Mouse (Mus musculus) E14TG2a.4 (cell line): ENCODE measurements around the gene Tmed2.
"Not testable (repeated sequence)": the region's sequence is repeated elsewhere in the genome, so short reads cannot be mapped to it uniquely, and the experiment has no call there.

ENCODE experiments used
- H3K27me3 ChIP-seq: 2 replicates; pipeline ENCODE4 v1.6.1; 2014; ENCODE audit warnings: low read length, control low read depth; ENCODE audit not compliant: insufficient read depth
- H3K36me3 ChIP-seq: 2 replicates; pipeline ENCODE4 v1.6.1; 2014; ENCODE audit warnings: low read length, control low read depth; ENCODE audit not compliant: insufficient read depth
- H3K4me1 ChIP-seq: replicated peaks from 2 replicates; pipeline ENCODE4 v1.6.1; 2014; ENCODE audit warnings: low read depth, low read length, control low read depth
- H3K4me3 ChIP-seq: replicated peaks from 2 replicates; pipeline ENCODE4 v1.5.1; 2014; ENCODE audit warnings: mild to moderate bottlenecking, low read length
- H3K9me3 ChIP-seq: 2 replicates; pipeline ENCODE4 v1.6.1; 2014; ENCODE audit warnings: low read length, control low read depth
- CTCF ChIP-seq: conservative IDR thresholded peaks from 2 replicates; pipeline ENCODE4 v1.5.1; 2014; ENCODE audit warnings: low read length
- NANOG ChIP-seq: IDR thresholded peaks from 2 replicates; pipeline ENCODE4 v1.6.1; 2014; ENCODE audit warnings: borderline replicate concordance, low read length, mixed read lengths
- POU5F1 ChIP-seq: IDR thresholded peaks from 2 replicates; pipeline ENCODE4 v1.6.1; 2014; ENCODE audit warnings: low read length, borderline replicate concordance

The Tmed2 gene

DNA sequence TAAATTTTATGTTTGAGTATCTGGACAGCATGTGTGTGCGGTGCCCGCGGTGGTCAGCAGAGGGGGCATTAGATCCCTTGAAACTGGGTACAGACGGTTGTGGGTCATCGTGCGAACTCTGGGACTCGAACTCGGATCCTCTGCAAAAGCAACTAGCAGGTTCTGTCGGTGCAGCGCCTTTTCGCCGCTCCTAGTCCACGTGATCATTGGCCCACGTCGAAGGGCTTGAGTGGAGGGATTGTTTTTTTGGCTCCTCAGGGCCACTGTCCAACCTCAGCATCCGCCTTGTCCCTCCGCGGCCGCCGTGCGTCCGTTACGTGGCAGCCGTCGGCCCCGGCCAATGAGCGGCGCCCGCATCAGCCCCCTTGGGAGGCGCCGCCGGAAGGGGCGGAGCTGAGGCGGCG is at the start of gene Tmed2:
Gene Tmed2, plus strand, starts transcription at position 313 of the 404 bp plus-strand sequence.
- H3K9me3 ChIP-seq: no peaks in the 10 kb centered on the region
- H3K4me3 ChIP-seq: peak within 1 kb of the TSS; percentile 98
- TF ChIP-seq POU5F1 (no peak), CTCF (no peak), NANOG (no peak)
- H3K4me1 ChIP-seq: peaks cover 67% of the 10 kb centered on the region
- peaks cover 33% of the 10 kb centered on the region for H3K36me3 ChIP-seq
- no peaks in the 10 kb centered on the region for H3K27me3 ChIP-seq

GRCm38 (mm10) chr5:124491732-124492131 is 48.8 kb upstream of the Tmed2 start:
- no peaks in the 10 kb centered on the region for H3K9me3 ChIP-seq
- no peaks in the 10 kb centered on the region for H3K27me3 ChIP-seq
- TF ChIP-seq CTCF (no peak), NANOG (no peak), POU5F1 (no peak)
- peaks cover 39% of the 10 kb centered on the region for H3K4me1 ChIP-seq
- no peak overlapping the region for H3K4me3 ChIP-seq
- H3K36me3 ChIP-seq: peaks cover 86% of the 10 kb centered on the region

DNA sequence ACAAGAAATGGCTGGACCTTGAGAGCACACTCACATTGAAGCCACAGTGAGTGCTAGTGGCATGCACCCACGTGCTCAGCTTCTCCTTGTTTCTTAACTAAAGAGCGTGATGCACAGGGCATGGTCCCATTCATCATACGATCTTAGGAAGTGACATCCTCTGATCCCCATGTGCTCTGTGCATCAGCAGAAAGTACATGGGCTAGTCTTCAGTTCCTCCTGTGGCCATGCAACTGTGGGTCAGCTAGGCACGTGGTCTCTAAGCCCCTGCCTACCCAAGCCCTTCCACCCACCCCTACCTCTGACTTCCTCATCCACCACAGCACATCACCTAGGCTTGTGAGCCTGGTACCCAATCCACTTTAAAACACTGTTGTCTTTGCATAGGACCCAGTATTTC is 47.9 kb upstream of the Tmed2 start:
- H3K4me3 ChIP-seq: no peak overlapping the region
- TF ChIP-seq NANOG (no peak), POU5F1 (no peak), CTCF (no peak)
- no peaks in the 10 kb centered on the region for H3K27me3 ChIP-seq
- H3K9me3 ChIP-seq: no peaks in the 10 kb centered on the region
- H3K4me1 ChIP-seq: peaks cover 46% of the 10 kb centered on the region
- H3K36me3 ChIP-seq: peaks cover 86% of the 10 kb centered on the region

DNA sequence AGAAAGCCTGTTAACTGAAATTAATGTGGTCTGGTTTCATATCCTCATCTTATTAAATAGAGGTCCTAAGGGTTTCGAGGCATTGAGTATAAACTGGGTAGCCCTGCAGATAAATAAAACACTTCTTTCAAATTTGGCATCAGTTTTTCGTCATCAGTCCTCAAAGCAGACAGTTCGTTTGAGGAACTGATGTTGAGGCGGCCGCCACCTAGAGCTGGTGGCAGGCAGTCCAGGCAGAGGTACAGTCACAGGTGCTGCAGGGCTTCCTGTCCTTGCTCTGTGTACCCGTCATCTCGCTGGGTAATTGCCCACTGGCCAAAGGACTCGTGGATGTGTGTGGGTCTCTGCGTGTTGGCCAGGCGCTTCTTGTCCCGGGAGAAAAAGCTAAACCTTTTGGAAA is 47.0 kb upstream of the Tmed2 start:
- TF ChIP-seq POU5F1 (no peak), NANOG (no peak), CTCF (no peak)
- Histone ChIP-seq H3K36me3 (peaks cover 92% of the 10 kb centered on the region), H3K4me3 (no peak overlapping the region), H3K27me3 (no peaks in the 10 kb centered on the region), H3K9me3 (no peaks in the 10 kb centered on the region), H3K4me1 (peaks cover 51% of the 10 kb centered on the region)

DNA sequence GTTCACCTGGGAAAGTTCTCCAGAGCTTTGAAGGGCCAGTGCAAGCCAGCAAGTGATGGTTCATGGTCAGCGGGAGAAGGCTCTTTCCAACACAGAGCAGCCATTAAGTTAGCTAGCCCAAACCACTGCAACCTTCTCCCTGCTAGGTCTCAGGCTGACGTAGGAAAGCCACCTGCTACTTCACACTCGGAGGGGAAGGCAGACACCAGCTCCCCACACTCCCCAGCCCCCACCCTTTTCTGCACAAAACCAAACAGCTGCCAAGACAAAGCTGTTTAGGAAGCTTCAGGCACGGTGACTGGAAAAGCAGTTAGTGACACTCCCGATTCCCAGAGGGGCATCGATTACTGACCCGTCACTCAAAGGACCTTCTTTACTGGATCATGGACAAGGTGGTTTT is 44.9 kb upstream of the Tmed2 start:
- Histone ChIP-seq H3K4me1 (peaks cover 62% of the 10 kb centered on the region), H3K4me3 (no peak overlapping the region), H3K36me3 (peaks cover 85% of the 10 kb centered on the region), H3K9me3 (no peaks in the 10 kb centered on the region), H3K27me3 (no peaks in the 10 kb centered on the region)
- no peak for TF ChIP-seq NANOG
- TF ChIP-seq CTCF: no peak
- no peak for TF ChIP-seq POU5F1

- Histone ChIP-seq H3K4me3 (no peak overlapping the region), H3K27me3 (no peaks in the 10 kb centered on the region), H3K4me1 (peaks cover 67% of the 10 kb centered on the region), H3K36me3 (peaks cover 76% of the 10 kb centered on the region), H3K9me3 (no peaks in the 10 kb centered on the region)
- no peak for TF ChIP-seq NANOG
- no peak for TF ChIP-seq POU5F1
- TF ChIP-seq CTCF: no peak
These were observed 43.6 kb upstream of the Tmed2 start for GRCm38 (mm10) chr5:124496614-124497514.

DNA sequence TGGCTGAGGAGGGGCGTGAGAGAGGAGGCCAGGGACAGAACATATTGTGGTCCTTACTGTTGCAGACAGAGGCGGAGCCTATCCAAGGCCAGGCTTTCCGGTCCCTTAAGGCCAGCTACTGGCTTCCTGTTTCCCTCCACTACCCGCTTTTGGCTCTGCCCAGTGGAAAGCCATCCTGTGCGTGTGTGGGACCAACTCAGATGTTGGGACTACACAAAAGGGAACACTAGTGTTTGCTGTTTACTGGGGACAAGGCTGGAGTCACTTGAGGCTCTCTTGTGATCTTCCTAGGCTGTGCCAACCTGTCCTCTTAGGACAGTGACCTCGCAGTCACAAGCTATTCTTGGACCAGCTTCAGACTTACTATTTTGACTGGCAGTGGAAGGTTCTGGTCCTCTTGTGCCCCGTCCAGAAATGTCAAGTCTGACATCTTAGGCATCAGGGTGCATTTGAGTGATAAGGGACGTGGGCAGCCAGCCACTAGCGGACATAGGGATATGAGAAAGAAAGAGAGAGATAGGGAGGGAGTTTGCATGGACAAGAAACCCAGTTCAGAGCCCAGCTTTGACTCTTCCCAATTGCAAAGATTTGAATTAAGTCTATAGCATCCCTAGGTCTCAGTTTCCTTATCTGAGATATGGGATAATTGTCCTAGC is 42.1 kb upstream of the Tmed2 start:
- H3K4me3 ChIP-seq: no peak overlapping the region
- H3K36me3 ChIP-seq: peaks cover 66% of the 10 kb centered on the region
- no peaks in the 10 kb centered on the region for H3K9me3 ChIP-seq
- TF ChIP-seq NANOG (no peak), POU5F1 (no peak), CTCF (no peak)
- peaks cover 77% of the 10 kb centered on the region for H3K4me1 ChIP-seq
- H3K27me3 ChIP-seq: no peaks in the 10 kb centered on the region

DNA sequence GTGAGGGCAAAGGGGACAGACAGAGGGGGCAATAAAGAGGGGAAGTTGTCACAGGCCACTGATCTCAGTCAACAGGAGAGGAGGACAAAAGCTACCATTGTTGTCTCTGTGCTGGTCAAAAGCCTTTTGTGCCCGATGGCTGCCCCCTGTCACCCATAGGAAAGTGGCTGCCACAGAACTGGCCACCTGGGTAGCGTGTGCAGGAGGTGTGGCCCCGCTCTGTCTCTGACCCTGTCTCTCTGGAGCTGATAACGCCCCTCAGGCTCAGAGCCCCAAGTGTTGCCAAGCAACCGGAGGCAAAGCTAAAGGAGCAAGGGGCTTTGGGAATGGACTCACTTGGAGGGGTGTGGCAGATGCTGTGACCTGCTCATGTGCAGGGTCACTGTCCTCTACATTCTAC is 41.5 kb upstream of the Tmed2 start:
- Histone ChIP-seq H3K4me3 (no peak overlapping the region), H3K4me1 (peaks cover 79% of the 10 kb centered on the region), H3K36me3 (peaks cover 61% of the 10 kb centered on the region), H3K9me3 (no peaks in the 10 kb centered on the region), H3K27me3 (no peaks in the 10 kb centered on the region)
- TF ChIP-seq NANOG: no peak
- TF ChIP-seq POU5F1: no peak
- TF ChIP-seq CTCF: no peak

DNA sequence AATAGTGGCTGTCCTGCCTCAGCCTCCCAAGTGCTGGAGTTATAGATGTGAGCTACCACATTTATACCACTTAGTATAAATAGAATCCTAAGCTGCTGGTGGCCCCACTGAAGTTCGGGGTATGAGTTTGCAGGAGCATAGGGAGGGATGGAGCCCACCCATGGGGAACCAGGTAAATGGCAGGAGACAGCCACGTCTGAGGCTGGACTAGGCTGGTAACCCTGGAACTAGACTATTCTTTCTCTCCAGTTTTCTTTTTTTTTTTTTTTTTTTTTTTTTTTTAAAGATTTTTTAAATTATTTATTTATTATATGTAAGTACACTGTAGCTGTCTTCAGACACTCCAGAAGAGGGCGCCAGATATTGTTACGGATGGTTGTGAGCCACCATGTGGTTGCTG is 40.5 kb upstream of the Tmed2 start:
- not testable (repeated sequence) for H3K27me3 ChIP-seq, H3K9me3 ChIP-seq, H3K4me3 ChIP-seq
- peaks cover 54% of the 10 kb centered on the region for H3K36me3 ChIP-seq
- H3K4me1 ChIP-seq: peaks cover 87% of the 10 kb centered on the region
